Mouse (Mus musculus): ENCODE results near the gene Zfp472.

Gene Zfp472

GRCm38 (mm10) chr17:32965623-32966290 is at the start of gene Zfp472:
TSS of gene Zfp472 (plus strand) at chr17:32965814.
- DNase-seq (ENCODE audit: low read depth, low spot score): peak; percentile 96

GRCm38 (mm10) chr17:32916075-32916474 is 49.5 kb upstream of the Zfp472 start:
- no peak for DNase-seq (ENCODE audit: low read depth, low spot score)

GRCm38 (mm10) chr17:32917131-32917530 is 48.5 kb upstream of the Zfp472 start, which contains the start of gene Cyp4f14:
TSS of gene Cyp4f14 (minus strand) at chr17:32917342.
- peak; percentile 7 for DNase-seq (ENCODE audit: low read depth, low spot score)

- DNase-seq (ENCODE audit: low read depth, low spot score): no peak
Observed at GRCm38 (mm10) chr17:32919123-32919522, 46.5 kb upstream of the Zfp472 start.

- no peak for DNase-seq (ENCODE audit: low read depth, low spot score)
Observed at GRCm38 (mm10) chr17:32923681-32924080, 41.9 kb upstream of the Zfp472 start.

- DNase-seq (ENCODE audit: low read depth, low spot score): no peak
Observed at GRCm38 (mm10) chr17:32924658-32925312, 40.8 kb upstream of the Zfp472 start.

GRCm38 (mm10) chr17:32927803-32928202 is 37.8 kb upstream of the Zfp472 start:
- DNase-seq (ENCODE audit: low read depth, low spot score): no peak

GRCm38 (mm10) chr17:32939831-32940230 is 25.8 kb upstream of the Zfp472 start:
- no peak for DNase-seq (ENCODE audit: low read depth, low spot score)

- no peak for DNase-seq (ENCODE audit: low read depth, low spot score)
Observed at GRCm38 (mm10) chr17:32943661-32944060, 22.0 kb upstream of the Zfp472 start.

- peak; percentile 11 for DNase-seq (ENCODE audit: low read depth, low spot score)
Observed at GRCm38 (mm10) chr17:32944402-32945035, 21.1 kb upstream of the Zfp472 start.

- no peak for DNase-seq (ENCODE audit: low read depth, low spot score)
Observed at GRCm38 (mm10) chr17:32946716-32947115, 18.9 kb upstream of the Zfp472 start.

- DNase-seq (ENCODE audit: low read depth, low spot score): peak; percentile 96
Observed at GRCm38 (mm10) chr17:32947215-32947914, 18.2 kb upstream of the Zfp472 start, which contains the start of gene Cyp4f13. TSS of gene Cyp4f13 (minus strand) at chr17:32947402.

- DNase-seq (ENCODE audit: low read depth, low spot score): no peak
Observed at GRCm38 (mm10) chr17:32950136-32950535, 15.5 kb upstream of the Zfp472 start.

- no peak for DNase-seq (ENCODE audit: low read depth, low spot score)
Observed at GRCm38 (mm10) chr17:32951006-32951405, 14.6 kb upstream of the Zfp472 start.

GRCm38 (mm10) chr17:32951441-32951840 is 14.2 kb upstream of the Zfp472 start:
- DNase-seq (ENCODE audit: low read depth, low spot score): peak; percentile 63

- DNase-seq (ENCODE audit: low read depth, low spot score): no peak
Observed at GRCm38 (mm10) chr17:32965253-32965622, 376 bp upstream of the Zfp472 start.

GRCm38 (mm10) chr17:32981361-32981760 is 15.7 kb downstream of the Zfp472 start:
- no peak for DNase-seq (ENCODE audit: low read depth, low spot score)

- no peak for DNase-seq (ENCODE audit: low read depth, low spot score)
Observed at GRCm38 (mm10) chr17:32986301-32986700, 20.7 kb downstream of the Zfp472 start.

- peak; percentile 11 for DNase-seq (ENCODE audit: low read depth, low spot score)
Observed at GRCm38 (mm10) chr17:32991965-32992698, 26.5 kb downstream of the Zfp472 start.

- DNase-seq (ENCODE audit: low read depth, low spot score): peak; percentile 94
Observed at GRCm38 (mm10) chr17:32992699-32993474, 27.3 kb downstream of the Zfp472 start, which contains the start of gene Zfp952. TSS of gene Zfp952 (plus strand) at chr17:32993129.

Data from 3T3-L1 (cell line).